Comparison of ENCODE assay signal across 8 mouse cellular contexts in genomic region chr17:28517441-28517955, GRCm38 (mm10). TPM values are rescaled to one million over a fixed set of nuclear protein-coding genes. Genes with fewer than 3 reads are reported as not detected.
A peak's percentile ranks its signal among the peaks of the same experiment; 100 is the strongest.
DNase-seq lines count a peak whose midpoint lies in the region; ATAC-seq and TF ChIP-seq lines count a peak whose summit lies in the region.

Fkbp5 (minus strand) TSS chr17:28517527.

- DNase-seq in thymus, postnatal 0 days (ENCODE audit: low spot score): no peak
- DNase-seq in thymus, postnatal 10 days (ENCODE audit: low spot score in 2 of 2): no peak
- peak; percentile 34 for DNase-seq in forebrain, embryonic 10.5 days (ENCODE audit: extremely low spot score, low spot score)
- peak; percentile 82 to 92 for DNase-seq in kidney, postnatal 25 days
- DNase-seq in liver, postnatal 0 days: peak; percentile 58
- DNase-seq in urinary bladder, postnatal 14 days (ENCODE audit: low spot score): peak; percentile 86

- peaks cover 55% of the 10 kb centered on the region for H3K4me1 ChIP-seq in forebrain, embryonic 10.5 days
- peaks cover 37% of the 10 kb centered on the region for H3K4me1 ChIP-seq in heart, embryonic 16.5 days (ENCODE audit: control insufficient read depth, insufficient read depth, low read length)
- H3K4me1 ChIP-seq in liver, postnatal 0 days (ENCODE audit: insufficient read depth): peaks cover 78% of the 10 kb centered on the region
- H3K4me1 ChIP-seq in neural tube, embryonic 13.5 days (replicated peaks): peaks cover 28% of the 10 kb centered on the region

- TF ChIP-seq CTCF in liver, postnatal 0 days (IDR thresholded peaks at IDR 0.05; ENCODE audit: low read depth): no peak

- H3K4me3 ChIP-seq in forebrain, embryonic 10.5 days: peak within 1 kb of the TSS; percentile 59
- H3K4me3 ChIP-seq in heart, embryonic 16.5 days (ENCODE audit: low read length): peak within 1 kb of the TSS; percentile 57
- peak within 1 kb of the TSS; percentile 44 for H3K4me3 ChIP-seq in liver, postnatal 0 days (ENCODE audit: low read depth, low read length)
- H3K4me3 ChIP-seq in neural tube, embryonic 13.5 days: peak within 1 kb of the TSS; percentile 46

- ATAC-seq in heart, embryonic 16.5 days (replicated peaks; ENCODE audit: extremely low read depth, insufficient read depth, low FRiP score): peak; percentile 24
- ATAC-seq in liver, postnatal 0 days: peak; percentile 6
- peak; percentile 36 for ATAC-seq in neural tube, embryonic 13.5 days (ENCODE audit: low read depth)

- no peaks in the 10 kb centered on the region for H3K36me3 ChIP-seq in forebrain, embryonic 10.5 days (replicated peaks)
- no peaks in the 10 kb centered on the region for H3K36me3 ChIP-seq in heart, embryonic 16.5 days (ENCODE audit: control insufficient read depth, insufficient read depth)
- H3K36me3 ChIP-seq in liver, postnatal 0 days (replicated peaks; ENCODE audit: insufficient read depth, low read length): no peaks in the 10 kb centered on the region
- no peaks in the 10 kb centered on the region for H3K36me3 ChIP-seq in neural tube, embryonic 13.5 days

- TF ChIP-seq EP300 in liver, postnatal 0 days (IDR thresholded peaks at IDR 0.05; ENCODE audit: low read depth): peak; percentile 20; the same call in 1 of the 2 replicates

- WGBS in forebrain, embryonic 10.5 days: 6% methylated on average over 16 of the region's 16 CpGs
- WGBS in heart, embryonic 16.5 days: 3% methylated on average over 16 of the region's 16 CpGs
- WGBS in liver, postnatal 0 days (ENCODE audit: insufficient replicate concordance): 17% methylated on average over 16 of the region's 16 CpGs
- WGBS in neural tube, embryonic 13.5 days: 2% methylated on average over 16 of the region's 16 CpGs

- peak within 1 kb of the TSS; percentile 85 for H3K27ac ChIP-seq in forebrain, embryonic 10.5 days
- H3K27ac ChIP-seq in heart, embryonic 16.5 days (ENCODE audit: low read length): peak within 1 kb of the TSS; percentile 94
- peak within 1 kb of the TSS; percentile 98 for H3K27ac ChIP-seq in liver, postnatal 0 days (ENCODE audit: low read depth)
- peak within 1 kb of the TSS; percentile 81 for H3K27ac ChIP-seq in neural tube, embryonic 13.5 days (replicated peaks)

- peaks cover 7% of the 10 kb centered on the region; the same call in 1 of the 2 replicates for H3K9me3 ChIP-seq in forebrain, embryonic 10.5 days
- H3K9me3 ChIP-seq in heart, embryonic 16.5 days (replicated peaks; ENCODE audit: control insufficient read depth, low read length): no peaks in the 10 kb centered on the region
- H3K9me3 ChIP-seq in liver, postnatal 0 days (ENCODE audit: low read length): no peaks in the 10 kb centered on the region
- H3K9me3 ChIP-seq in neural tube, embryonic 13.5 days: no peaks in the 10 kb centered on the region

- H3K27me3 ChIP-seq in forebrain, embryonic 10.5 days (ENCODE audit: poor library complexity, severe bottlenecking): peaks cover 78% of the 10 kb centered on the region
- peaks cover 13% of the 10 kb centered on the region for H3K27me3 ChIP-seq in heart, embryonic 16.5 days (ENCODE audit: control insufficient read depth, insufficient read depth, low read length)
- H3K27me3 ChIP-seq in liver, postnatal 0 days (ENCODE audit: insufficient read depth, low read length): no peaks in the 10 kb centered on the region
- peaks cover 47% of the 10 kb centered on the region for H3K27me3 ChIP-seq in neural tube, embryonic 13.5 days

- H3K9ac ChIP-seq in heart, embryonic 16.5 days (ENCODE audit: low read length): peak within 1 kb of the TSS; percentile 76
- H3K9ac ChIP-seq in liver, postnatal 0 days (replicated peaks): peak within 1 kb of the TSS; percentile 70
- H3K9ac ChIP-seq in neural tube, embryonic 13.5 days: peak within 1 kb of the TSS; percentile 75

- peak within 1 kb of the TSS; percentile 91 for H3K4me2 ChIP-seq in heart, embryonic 16.5 days (ENCODE audit: low read depth, low read length)
- H3K4me2 ChIP-seq in liver, postnatal 0 days (ENCODE audit: low read depth, low read length): peak within 1 kb of the TSS; percentile 76
- H3K4me2 ChIP-seq in neural tube, embryonic 13.5 days: peak within 1 kb of the TSS; percentile 90

RNA-seq across cellular contexts. Expression of gene Fkbp5, which starts in this region (rescaled TPM):
- 121 and 124 TPM in 2 replicates for polyA plus RNA-seq in thymus, postnatal 0 days (2015; fragmentation: Nextera tagmentation; extraction: Ambion mirVana)
- 31.7 and 33.5 TPM in 2 replicates for polyA plus RNA-seq in forebrain, embryonic 10.5 days (2016; fragmentation: Nextera tagmentation; extraction: Ambion mirVana)
- 34.9 and 54.5 TPM in 2 replicates for polyA plus RNA-seq in heart, embryonic 16.5 days (2015; fragmentation: Nextera tagmentation; extraction: Ambion mirVana)
- polyA plus RNA-seq in liver, postnatal 0 days (2015; fragmentation: Nextera tagmentation; extraction: Ambion mirVana): 25.9 and 29.0 TPM in 2 replicates
- polyA plus RNA-seq in neural tube, embryonic 13.5 days (2015; fragmentation: Nextera tagmentation; extraction: Ambion mirVana): 25.1 and 26.6 TPM in 2 replicates

Comparison
In these comparisons a context has a peak if more than half of its experiments do, and no peak if none do; other contexts are left out.
1. DNase-seq: peak in forebrain, embryonic 10.5 days (single experiment), kidney, postnatal 25 days (2 of 2), liver, postnatal 0 days (single experiment) and urinary bladder, postnatal 14 days (single experiment); none in thymus, postnatal 0 days (single experiment) and thymus, postnatal 10 days (0 of 2).
2. Peak in every context shown above with its lines, with median percentiles within 50 percentile points of each other: H3K27ac ChIP-seq, H3K4me3 ChIP-seq, ATAC-seq, H3K4me2 ChIP-seq and H3K9ac ChIP-seq.